Mouse (Mus musculus): ENCODE data around the gene Furin.

DNA sequence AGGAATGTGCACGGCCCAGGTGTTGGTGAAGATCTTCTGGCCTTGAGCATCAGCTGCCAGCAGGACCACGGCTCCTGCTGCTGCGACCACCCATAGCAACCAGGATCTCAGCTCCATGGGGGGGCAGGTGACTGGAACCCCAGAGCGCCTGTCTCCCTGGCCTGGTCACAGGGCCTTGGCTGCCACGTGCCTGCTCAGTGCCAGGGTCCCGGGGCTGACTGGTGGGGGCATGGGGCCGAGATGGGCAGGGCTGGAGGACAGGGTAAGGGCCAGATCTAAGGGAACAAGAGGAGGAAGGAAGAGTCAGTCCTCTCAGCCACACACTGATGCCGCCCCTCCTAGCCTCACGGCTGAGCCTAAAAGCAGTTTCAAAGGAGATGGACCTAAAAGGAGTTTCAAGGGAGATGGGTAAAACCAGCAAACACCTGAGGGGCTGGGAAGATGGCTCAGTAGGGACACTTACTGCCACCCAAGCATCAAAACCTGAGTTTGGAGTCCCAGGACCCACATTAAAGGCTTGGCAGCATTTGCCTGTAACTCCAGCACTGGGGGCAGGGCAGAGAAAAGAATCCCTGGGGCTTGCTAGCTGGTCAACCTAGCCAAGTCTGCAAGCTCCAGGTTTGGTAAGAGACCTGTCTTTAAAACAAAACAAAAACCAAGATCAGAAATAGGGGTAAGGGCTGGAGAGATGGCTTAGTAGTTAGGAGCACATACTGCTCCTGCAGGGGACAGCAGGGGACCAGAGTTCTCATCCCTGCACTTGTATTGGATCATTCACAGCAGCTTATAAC lies 6.4 kb downstream of the Furin start:
- no peak for TF ChIP-seq POLR2A (IDR thresholded peaks at IDR 0.05; ENCODE audit: low read depth, low read length)
- no peak for TF ChIP-seq CTCF (IDR thresholded peaks at IDR 0.05; ENCODE audit: extremely low read depth, insufficient read depth, insufficient read length, insufficient replicate concordance)
